Mouse (Mus musculus): Measurements from ENCODE around the gene Ppp2r2d.

The Ppp2r2d gene

DNA sequence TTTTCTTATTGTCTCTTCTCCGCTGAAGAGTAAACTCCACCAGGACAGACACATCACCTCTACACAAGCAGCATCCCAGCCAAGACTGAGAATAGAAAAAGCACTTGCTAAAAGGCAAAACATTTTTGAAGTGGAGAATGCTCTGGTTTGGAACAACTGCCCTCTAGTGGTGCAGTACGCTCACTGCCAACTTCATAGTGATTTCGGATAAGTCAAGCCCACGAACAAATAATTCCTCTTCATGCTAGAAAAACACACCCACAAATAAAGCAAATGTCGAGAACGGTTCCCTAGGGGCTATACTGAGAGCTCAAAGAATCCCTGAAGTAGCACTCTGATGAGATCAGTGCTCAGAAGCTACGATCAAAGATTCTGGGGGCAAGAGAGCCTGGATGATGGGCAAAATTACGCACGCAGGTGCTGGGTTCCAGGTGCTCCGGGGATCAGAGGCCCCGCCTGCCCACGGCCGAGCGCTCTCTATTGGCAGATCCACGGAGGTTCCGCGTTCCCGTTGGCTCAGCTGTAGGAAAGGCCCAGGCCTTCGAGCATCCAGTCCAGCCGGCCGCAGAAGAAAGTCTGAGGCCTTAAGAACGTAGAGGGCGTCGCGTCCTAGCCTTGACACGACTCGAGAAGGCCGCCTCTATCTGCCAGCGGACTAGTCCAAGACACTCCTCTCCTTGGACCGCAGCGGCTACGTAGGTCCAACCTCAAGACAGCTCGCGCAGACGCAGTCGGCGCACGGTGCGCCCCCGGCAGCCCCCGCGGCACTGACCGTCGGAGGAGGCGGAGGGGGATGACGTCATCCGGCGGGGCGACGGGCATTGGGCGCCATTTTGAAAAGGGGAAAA is at the start of gene Ppp2r2d, which contains the start of gene Mapk1ip1:
TSS of gene Ppp2r2d (plus strand) at position 536 of the 848 bp plus-strand sequence.
TSS of gene Mapk1ip1 (minus strand) at position 730 of the 848 bp plus-strand sequence.
- DNase-seq (ENCODE audit: low spot score in 2 of 2) = peak; percentile 88 to 93

DNA sequence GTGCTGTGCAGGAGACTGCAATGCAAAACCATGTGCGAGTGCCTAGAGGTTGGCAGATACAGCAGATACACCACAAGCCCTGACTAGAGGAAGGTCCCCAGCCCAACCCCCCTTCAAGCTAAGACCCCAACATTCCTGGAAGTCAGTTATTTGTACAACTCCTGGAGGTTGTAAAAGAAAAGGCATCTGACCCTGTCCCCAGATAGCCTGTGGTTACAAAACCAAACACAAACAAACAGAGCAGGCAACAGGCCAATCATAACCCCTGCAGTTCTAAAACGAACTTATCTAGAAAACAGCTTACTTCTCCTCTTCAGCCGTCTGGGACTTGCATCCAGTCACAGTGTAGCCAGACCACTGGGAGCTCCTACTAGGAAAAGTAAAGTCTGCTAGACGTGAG is 42.5 kb upstream of the Ppp2r2d start:
- no peak for DNase-seq (ENCODE audit: low spot score in 2 of 2)

DNA sequence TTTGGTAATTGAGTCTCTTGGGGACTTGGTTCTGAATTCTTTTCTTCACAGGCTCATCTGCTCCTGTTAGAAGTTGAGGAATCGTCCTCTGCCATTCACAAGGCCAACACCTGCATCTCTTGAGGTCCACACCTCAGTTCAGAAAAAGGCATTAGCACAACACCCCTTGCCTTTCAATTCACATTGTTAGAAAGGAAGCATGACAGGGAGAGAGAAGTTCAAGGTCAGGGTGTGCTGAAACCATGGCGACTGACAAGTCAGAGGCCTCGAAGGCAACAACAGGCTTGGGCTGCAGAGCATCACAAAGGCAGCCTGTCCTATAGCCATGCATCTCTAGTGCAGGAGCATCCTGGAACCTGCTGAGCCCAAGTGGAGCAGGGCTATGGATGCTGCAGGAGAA is 38.7 kb upstream of the Ppp2r2d start:
- no peak for DNase-seq (ENCODE audit: low spot score in 2 of 2)

DNA sequence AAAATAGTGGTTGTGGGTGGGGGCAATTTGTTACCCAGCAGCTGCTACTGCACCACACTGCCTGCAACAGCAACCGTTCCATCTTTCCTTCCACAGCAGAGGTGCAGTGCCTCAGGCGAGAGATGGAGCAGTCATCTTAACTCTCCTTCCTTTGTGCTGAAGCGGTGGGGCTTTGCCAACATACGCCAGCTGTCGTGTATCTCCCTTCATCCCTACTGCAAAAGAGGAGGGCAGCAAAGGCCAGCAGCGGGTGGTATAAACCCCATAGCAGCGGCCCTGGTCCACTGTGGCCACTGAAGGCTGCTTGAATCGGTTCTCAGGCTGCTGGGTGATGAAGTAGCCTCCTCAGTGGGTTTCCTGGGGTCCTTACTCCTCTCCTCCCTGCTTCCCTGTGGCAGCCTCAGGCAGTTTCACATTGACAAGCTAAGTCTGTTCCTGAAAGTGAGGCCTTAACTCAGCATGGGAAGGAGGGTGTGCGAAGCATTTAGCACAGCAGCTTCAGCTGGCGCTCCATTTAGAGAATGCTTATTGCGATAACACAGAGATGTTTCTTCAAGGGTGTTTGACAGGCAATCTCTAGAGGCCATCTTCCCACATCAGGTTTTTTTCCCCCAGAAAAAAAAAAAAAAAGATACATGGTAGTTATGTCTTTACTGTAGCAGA is 32.5 kb upstream of the Ppp2r2d start:
- no peak for DNase-seq (ENCODE audit: low spot score in 2 of 2)

DNA sequence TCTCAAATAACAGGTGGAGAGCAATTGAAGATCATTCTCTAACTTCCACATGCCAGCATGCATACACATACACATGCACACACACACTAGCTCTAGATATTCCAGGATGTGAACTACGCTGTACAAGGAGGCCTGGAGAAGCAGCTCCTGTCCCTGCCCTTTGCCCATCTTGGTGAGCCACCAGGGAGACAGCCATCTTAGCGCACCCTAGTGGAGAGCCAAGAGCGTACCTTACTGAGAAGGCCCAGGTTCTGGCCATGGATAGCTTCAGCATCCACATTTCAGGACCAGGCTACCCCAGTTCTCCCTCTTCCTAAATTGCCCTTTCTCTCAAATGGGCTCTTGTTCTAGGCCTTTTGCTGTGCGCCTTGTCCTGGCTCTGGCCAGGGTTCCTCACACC is 27.6 kb upstream of the Ppp2r2d start:
- no peak for DNase-seq (ENCODE audit: low spot score in 2 of 2)

DNA sequence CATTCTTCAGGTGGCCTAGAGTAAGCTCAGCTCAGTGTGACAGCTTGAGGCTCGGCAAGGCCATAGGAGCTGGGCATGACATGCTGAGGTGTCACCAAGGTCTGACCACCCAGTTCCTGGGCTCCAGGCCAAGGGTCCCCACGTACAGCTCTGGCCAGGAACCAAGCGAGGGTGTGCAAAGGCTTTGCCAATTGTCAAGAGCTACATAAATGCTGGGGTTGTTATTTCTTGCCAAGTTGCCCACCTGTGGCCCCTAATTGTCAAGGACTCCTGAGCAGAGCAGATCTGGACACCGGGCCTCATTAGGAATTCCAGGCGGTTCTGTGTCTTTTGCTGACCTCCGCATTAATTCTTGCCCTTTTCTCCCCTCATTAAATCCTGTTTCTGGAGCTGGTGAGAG is 21.5 kb upstream of the Ppp2r2d start:
- DNase-seq (ENCODE audit: low spot score in 2 of 2) = no peak

DNA sequence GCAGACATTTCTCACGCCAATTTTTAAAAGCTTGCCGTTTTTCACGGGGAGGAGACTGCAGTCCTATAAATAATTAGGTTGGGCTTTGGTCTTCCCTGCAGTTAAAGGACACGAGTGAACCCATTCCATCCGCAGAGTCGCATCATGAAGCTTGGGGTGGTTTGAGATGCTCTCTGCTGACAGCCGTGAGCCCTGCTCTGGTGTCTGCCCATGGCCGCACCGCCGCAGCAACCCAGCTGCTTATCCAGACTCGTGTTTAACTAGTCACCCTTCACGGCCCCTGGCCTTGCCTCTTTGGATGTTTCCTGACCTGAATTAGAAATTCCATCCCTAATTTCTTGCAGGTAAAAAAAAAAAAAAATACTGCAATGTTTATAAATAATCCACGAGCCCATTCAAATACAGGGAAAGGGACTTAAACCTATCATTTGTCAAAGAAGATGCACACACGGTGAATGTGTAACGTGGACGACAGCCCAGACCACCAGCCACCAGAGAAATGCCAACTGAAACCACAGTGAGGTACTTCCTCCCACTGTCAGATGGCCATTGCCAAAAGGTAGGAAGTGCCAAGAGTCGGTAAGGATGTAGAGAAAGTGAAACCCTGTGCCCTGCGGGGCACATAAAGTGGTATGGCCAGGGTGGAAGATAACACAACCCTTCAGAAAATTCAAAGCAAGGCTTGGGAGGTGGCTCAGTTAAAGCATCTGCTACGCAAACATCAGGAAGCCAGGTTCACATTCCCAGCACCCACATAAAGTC is 20.7 kb upstream of the Ppp2r2d start:
- DNase-seq (ENCODE audit: low spot score in 2 of 2) = no peak

DNA sequence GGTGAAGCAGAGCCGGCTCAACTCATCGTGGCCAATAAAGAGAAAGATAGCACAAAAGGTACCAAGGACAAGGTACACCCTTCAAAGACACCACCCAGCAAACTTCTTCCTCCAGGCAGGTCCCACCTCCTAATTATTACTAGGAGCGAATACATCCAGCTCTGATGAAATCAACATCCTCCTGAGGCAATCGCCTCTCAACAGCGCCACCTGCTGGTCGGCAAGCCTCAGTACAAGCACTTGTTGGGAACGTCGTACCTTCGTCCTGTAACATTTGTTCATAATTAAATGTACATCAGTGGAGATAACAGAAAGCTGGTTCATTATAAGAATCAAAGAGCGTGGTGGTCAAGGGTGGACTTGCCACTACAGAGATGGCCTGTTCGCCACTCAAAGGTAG is 18.1 kb upstream of the Ppp2r2d start:
- peak in 1 of 2 experiments; percentile 66 for DNase-seq (ENCODE audit: low spot score in 2 of 2)

DNA sequence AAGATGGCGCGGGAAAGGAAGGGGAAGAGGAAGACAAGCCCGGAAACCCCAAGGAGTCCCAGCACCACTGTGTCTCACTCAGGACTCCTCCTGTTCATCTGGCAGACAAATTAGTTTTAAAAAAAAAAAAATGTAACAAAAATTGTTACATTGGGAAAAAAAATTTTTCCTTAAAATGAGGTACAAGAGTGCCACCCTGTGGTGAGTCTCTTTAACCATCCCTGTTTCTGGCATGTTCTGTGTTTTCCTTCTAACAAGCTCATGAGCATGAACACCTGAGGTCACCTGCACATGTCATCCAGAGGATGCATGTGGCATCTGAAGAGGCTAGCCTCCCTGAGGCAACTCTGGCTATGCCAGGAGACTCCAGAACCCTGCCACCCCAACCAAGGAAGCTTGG is 10.9 kb upstream of the Ppp2r2d start:
- no peak for DNase-seq (ENCODE audit: low spot score in 2 of 2)

DNA sequence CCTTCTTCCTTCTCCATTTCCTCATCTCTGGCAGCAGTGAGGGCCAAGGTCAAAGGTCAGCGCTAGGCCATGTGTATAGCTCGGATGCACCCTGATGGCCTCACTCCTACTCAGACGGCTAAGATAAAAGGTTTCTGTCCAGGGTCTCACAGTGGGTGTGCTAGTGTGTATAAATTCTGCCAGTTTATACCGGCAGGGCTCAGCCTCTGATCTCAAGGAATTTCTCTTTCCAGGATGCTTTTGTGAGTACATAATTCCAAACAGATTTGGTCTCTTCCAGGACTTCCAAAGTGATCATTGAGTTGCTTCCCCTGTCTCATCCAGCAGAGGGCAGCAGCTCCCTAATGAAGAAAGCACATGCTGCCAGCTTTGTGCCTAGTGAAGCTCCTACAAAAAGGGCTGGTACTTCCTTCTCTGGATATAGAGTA is 5.3 kb upstream of the Ppp2r2d start:
- peak; percentile 14 to 39 for DNase-seq (ENCODE audit: low spot score in 2 of 2)

DNA sequence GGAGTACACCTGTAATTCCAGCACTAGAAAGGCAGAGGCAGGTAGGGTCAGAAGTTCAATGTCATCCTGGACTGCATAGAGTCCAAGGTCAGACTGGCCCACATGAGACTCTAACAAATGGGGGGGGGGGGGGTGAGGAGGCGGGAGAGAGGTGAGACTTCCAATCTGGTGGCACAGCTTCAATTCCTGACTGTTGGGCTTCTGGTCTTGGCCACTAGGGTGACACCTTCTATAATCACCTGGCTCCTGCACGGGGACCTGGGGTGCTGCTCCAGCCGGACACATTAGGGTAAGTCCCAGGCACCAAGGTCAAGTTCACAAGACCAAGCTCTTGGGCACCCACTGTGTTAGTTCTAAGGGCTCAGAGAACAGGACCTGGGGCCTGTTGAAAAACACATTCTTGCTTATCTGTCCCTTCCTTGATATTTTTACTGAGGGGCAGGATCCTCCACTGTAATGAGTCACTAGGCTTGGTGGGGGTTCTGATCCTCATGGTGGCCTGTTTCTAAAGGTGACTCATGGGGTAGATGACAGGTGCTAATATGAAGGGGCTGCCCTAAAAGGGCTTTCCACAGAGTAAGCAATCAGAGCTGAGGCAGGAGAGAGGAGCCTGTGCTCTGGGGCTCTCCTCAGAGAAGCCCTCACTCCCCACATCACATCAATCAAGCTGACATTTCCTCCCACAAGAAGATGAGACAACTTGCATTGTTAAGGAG is 4.3 kb upstream of the Ppp2r2d start:
- DNase-seq (ENCODE audit: low spot score in 2 of 2) = no peak

DNA sequence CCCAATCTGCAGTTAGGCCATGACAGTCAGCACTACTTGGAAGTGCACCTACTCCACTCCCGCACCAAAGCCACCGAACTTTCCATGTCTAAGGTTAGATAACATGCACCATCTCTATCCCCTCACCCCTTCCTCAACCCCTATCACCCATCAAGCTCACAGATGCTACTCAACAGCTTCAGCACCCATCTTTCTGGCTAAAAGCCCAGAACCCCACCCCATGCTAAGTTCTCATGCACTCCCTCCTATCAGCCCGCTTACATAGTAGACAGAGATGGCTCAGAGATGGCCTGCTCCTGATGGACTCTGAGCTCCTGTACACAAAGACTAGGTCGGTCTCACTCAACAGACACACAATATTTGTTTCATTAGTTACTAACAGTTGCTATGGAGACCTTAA is 2.5 kb upstream of the Ppp2r2d start:
- DNase-seq (ENCODE audit: low spot score in 2 of 2) = no peak

DNA sequence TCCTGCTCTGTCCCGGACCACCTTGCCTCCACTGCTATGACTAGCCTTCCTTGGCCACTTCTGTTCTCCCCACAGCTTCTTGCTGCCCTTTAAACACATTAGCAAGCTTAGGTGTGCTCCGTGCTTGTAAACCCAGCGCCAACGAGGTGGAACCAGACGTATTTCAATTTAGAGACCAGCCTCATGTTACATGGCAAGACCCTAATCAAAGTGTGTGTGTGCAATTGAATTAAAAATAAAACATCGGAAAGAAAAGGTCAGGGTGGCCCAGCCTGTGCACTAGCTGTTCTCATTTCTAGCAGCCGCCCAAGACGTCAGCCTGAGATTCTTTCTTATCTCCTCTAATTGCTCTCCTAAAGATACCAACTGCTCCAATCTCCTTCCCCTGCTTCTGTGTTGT is 768 bp upstream of the Ppp2r2d start:
- DNase-seq (ENCODE audit: low spot score in 2 of 2) = no peak

DNA sequence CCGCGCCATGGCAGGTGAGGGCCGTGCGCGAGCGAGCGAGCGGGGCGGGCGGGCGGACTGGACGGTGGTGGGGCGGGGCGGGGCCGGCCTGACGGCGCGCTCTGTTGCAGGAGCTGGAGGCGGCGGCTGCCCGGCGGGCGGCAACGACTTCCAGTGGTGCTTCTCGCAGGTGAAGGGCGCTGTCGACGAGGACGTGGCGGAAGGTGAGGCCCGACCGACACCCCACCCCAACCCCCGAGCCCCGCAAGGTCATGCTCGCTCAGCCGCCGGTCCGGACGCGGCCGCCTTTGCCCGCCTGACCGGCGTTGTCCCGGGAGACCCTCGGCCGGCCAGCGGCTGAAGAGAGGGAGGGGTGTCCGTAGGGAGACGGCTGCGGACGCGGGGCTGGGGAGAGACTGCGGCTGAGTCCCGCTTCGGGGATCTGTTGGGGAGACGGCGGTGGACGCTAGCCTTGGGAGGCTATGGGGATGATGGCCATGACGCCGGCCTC is 668 bp downstream of the Ppp2r2d start:
- peak; percentile 47 for DNase-seq (ENCODE audit: low spot score in 2 of 2)

DNA sequence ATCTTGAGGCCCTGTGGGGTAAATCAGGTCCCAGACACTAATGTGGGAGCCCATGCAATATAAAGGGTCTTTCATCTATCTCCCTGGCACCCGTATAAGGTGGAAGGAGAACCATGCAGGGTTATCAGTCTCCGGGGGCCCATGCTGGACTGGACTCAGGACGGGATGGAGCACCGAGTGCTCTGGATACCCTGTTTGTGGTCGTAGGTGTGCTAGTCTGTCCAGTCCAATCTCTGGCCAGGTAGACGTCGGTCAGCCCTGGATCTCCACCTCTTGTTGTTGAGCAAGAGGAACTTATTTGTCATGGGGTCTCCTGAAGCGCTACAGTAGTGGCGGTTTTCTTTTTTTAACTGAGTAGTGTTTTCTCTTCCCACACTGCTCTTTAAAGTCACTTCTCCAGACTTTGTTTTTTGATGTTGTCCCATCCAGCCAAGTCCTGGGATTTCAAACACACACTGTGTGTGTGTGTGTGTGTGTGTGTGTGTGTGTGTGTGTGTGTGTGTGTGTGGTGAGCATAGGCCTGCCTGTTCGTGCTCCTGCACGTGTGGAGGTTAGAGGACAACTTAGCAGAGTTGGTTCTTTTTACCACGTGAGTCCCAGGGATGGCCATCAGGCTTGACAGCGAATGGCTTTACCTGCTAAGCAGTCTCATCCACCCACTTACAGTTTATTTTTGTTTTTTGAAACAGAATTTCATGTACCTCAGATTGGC is 1.6 kb downstream of the Ppp2r2d start:
- DNase-seq (ENCODE audit: low spot score in 2 of 2) = no peak

DNA sequence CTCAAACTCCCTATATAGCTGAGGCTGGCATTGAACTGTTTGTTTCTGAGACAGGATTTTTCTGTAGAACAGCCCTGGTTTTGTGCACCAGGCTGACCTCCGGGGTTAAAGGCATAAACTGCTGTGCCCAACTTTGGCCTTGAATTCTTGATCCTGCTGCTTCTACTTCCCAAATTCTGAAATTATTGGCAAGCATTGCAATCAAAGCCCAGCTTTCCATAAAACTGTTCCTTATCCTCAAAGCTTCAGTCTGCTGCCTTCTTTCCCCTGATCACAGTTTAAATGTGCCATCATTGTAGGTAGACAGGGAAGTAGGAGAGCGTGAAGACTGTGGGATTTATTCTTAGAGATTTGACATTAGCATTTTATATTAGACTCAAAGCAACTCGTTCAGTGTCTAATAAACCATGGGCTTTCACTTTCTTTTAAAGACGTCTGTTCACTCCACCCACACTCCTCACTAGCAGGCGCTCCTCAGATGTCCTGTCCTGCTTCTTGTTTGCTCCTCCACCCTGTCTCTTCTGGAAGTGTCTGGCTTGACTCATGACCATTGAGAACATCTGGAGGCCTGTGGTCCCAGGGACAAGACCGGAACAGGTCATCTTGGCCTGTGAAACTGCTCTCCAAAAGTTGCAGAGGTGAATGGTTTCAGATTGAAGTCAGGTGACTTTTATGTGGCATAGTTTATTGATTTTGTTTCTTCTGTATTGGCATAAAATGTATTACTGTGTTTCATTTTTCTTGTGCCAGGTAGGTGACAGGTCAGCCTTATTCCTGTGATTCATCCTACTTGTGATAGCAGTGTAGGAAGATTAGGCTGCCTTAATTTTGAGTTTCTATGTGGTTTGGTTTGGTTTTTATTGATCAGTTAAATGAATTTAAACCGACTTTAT is 2.4 kb downstream of the Ppp2r2d start:
- no peak for DNase-seq (ENCODE audit: low spot score in 2 of 2)

DNA sequence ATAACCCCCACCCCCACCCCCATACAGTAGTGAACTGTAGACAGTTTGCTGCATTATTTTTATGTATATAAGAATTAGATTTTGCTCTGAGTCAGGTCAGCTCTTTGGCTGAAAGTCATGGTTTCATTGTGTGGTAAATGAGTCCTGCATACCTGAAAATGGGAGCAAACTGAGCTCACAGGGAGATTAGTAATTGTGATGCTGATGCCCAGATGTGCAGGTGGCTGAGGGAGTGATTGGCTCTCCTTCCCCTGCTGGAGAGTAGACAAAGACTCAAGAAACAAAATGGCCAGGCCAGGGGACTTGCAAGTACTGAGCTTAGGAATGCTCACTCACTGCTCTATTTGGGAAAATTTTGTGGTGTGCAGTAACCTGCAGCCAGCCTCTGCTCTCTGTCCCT is 4.2 kb downstream of the Ppp2r2d start:
- no peak for DNase-seq (ENCODE audit: low spot score in 2 of 2)

DNA sequence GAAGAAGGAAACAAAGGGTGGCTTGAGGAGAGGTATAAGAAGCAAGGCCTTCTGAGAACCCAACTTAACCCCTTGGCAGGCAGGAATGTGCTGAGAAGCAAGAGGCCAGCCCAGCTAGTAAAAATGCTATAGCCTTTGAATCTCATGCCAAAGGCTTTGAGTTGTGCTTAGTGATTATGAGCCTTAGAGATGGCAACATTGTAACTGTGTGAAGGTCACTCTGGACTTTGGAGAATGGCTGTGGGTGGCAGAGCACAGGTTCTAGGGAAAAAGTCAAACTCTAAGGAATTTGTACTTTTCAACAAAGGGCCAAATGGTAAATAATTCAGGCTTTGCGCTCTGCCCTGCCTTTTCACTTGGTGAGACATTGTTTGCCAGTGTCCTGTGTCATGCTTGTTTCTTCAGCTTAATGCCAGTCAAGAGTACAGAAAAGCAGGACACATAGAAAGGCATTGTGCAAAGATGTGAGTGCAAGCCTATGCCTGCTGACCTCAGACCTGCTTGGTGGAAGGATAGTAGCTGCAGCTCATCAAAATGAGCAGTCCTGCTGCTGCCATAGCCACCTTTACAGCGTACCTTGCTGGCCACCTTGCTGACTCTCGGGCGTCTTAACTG is 7.6 kb downstream of the Ppp2r2d start:
- DNase-seq (ENCODE audit: low spot score in 2 of 2) = no peak

DNA sequence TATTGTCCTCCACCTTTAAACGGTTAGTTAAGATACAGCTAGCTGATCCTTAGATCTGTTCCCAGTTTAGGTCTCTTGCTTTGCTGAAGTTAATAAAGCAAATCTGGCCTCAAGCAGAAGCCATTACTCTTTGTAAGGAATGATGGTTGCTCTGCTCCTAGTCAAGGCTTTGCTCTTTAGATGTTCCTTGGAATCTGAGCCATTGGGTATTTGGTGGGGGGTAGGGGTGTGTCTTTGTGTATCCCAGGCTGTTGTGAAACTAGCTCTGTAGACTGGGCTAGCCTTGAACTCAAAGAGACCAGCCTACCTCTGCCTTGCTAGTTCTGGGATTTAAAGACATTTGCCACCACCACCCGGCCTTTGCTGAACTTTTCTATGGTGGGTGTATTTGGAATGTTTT is 8.3 kb downstream of the Ppp2r2d start:
- no peak for DNase-seq (ENCODE audit: low spot score in 2 of 2)

Data from thymus, postnatal 10 days (tissue).